Mouse (Mus musculus) olfactory bulb, adult 2 months (tissue): ENCODE measurements around the gene Omt2a.

Experiments used
- CTCF ChIP-seq: fragments of 200-500 bp; IDR thresholded peaks from 2 replicates; pipeline ENCODE4 v1.5.1; 2012; ENCODE audit warnings: low read depth, mild to moderate bottlenecking, low read length, moderate library complexity; ENCODE audit not compliant: insufficient read depth
- POLR2A ChIP-seq: fragments of 200-500 bp; IDR thresholded peaks from 2 replicates; pipeline ENCODE4 v1.6.1; 2012; ENCODE audit warnings: mild to moderate bottlenecking, low read depth, low read length, moderate library complexity; ENCODE audit not compliant: insufficient read depth

GRCm38 (mm10) chr9:78359750-78360483, 45.3 kb upstream of the Omt2a start:
- no peak for TF ChIP-seq POLR2A
- TF ChIP-seq CTCF: no peak
